Mouse (Mus musculus) c-Kit-positive CD71-negative TER-119-negative erythroid progenitor cells, embryonic 14.5 days (primary cell): ENCODE data around the gene Rusc2.

Experiments used
- DNase-seq: peaks from one replicate; pipeline ENCODE4 v3.0.0-alpha.2; 2013; ENCODE audit warnings: low read depth

Rusc2 gene

DNA sequence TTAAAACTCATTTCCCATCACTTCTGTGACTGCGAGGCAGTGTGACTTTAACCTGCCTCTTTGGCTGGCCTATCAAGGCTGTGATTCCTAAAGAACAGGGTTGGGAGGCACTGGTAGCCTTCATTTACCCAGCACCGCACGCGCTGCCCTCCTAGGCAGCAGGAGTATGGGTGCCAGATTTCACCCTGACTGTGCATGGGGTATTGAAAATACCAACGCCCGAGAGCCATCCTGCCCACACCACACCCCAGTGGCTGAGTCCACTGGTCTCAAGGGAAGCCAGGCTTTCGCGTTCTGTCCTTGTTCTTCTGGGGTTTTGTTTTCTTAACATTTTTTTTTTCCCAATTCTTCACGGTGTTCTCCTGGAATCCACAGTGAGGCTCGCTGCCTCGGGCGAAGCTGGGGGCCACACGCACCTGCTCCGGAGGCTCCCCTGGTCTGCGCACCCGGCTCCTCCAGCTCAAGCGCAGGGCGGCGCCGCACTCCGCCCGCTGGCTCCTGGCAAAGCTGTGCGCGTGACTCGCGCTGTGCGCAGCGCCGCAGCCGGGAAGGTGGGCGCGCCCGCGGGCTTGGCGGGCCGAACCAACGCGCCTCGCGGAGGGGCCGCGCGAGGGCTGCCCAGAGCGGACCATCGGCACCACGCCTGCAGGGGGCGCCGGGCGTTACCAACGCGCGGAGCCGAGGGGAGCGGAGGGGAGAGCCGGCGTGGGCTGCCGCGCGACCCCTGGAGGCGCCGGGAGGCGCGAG is at the start of gene Rusc2:
Rusc2 (plus strand) TSS at position 572 of the 747 bp plus-strand sequence.
- no peak for DNase-seq

GRCm38 (mm10) chr4:43334771-43335170 is 47.0 kb upstream of the Rusc2 start:
- DNase-seq, result no peak

- no peak for DNase-seq
Measured at GRCm38 (mm10) chr4:43336176-43336575, 45.6 kb upstream of the Rusc2 start.

DNA sequence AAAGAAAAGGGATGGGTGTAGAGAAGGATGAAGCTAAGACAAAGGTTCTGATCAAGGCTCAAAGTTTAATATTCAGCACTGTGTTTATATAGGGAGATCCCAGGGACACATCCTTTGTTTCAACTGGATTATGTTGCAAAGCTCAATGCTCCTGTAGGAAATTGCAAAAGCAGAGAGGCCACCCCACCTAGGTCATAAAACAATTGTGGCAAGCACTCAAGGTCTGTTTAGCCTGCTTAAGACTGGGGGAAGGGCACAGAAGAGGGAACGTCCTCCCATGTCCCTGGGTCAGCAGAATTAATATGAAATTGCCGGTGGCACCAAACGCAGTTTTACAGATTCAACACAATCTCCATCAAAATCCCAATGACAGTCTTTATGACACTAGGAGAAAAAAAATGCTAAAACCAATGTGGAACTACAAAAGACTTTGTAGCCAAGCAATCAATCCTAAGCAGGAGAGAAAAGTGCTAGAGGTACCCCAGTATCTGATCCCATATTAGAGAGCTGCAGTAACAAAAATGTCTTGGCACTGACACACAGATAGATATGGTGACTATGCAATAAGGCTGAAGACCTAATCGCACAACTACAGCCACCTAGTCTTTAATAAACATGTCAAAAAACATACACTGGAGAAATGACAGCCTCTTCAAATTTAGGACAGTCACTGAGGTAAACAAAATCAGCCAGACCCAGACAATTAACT is 41.5 kb upstream of the Rusc2 start:
- DNase-seq, result no peak

DNA sequence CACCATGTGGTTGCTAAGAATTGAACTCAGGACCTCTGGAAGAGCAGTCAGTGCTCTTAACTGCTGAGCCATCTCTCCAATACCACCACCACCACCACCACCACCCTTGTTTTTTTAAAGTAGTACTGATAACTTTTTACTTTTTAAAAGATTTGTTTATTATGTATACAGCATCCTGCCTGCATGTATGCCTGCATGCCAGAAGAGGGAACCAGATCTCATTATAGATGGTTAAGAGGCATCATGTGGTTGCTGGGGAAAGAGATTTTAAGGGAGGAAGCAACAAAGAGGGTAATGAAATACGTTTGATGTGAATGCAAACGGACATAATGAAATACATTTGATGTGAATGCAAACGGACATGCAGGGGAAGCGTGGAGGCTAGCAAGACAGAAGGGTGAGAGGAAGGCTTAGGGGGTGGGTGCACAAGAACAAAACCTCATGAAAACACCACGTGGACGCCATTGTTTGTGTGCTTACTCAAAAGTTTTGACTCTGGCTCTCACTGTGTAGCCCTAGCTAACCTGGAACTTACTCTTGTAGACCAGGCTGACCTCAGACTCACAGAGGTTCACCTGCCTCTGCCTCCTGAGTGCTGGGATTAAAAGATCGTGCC is 40.4 kb upstream of the Rusc2 start:
- DNase-seq, result no peak

- DNase-seq, result no peak
Measured at GRCm38 (mm10) chr4:43342443-43342842, 39.3 kb upstream of the Rusc2 start.

DNA sequence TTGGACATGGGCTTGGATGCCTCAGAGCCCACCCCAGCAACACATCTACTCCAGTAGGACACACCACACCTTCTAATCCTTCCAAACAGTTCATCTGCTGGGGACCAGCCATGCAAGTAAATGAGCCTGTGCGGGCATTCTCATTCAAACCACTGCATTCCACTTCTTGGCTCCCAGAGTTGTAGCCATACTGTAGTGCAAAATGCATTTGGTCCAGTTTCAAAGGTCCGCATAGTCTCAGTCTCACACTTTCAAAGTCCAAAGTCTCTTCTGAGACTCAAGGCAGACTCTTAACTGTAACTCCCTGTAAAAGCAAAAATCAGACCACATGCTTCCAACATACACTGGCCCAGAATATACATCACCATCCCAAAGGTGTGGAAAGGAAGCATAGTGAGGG is 36.8 kb upstream of the Rusc2 start:
- DNase-seq, result no peak

- DNase-seq, result no peak
Measured at GRCm38 (mm10) chr4:43349206-43349605, 32.6 kb upstream of the Rusc2 start.

- no peak for DNase-seq
Measured at GRCm38 (mm10) chr4:43350038-43350560, 31.7 kb upstream of the Rusc2 start.

DNA sequence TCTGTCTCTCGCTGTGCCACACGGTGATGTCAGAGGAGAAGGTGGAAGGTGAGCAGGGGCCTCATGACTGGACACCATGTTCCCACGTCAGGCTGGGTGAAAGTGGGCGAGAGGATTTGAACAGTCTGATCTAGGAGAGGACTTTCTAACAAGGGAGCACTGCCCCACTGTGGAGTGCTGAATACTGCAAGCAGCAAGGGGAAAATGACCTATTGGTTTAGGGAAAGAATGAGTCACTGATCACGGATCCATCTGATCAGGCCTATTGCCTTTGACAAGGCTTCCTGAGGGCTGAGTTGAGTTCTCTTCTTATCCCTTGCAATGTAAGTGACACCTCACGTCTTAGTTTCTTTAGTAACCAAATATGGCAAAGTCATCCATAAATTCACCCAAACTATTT is 28.1 kb upstream of the Rusc2 start:
- no peak for DNase-seq

- no peak for DNase-seq
Measured at GRCm38 (mm10) chr4:43364914-43365560, 16.7 kb upstream of the Rusc2 start.

DNA sequence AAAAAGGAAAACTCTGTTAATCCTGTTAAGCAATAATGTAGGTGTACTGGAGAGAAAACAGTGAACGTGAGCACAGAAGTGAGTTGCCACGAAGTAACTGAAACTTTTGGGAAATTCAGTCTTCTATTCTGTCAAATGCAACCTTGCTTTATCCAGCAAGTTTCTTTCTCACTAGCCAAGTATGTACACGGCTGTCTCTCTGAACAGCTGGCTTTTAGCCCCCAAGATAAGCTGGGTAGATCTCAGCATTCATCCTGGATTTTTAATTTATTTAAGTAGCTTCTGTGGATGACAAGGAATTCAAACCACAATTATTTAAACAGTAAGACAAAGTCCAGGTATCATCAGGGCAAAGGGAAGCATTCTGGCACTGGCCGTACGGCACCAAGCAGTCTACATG is 14.5 kb upstream of the Rusc2 start:
- no peak for DNase-seq

- no peak for DNase-seq
Measured at GRCm38 (mm10) chr4:43367787-43368186, 14.0 kb upstream of the Rusc2 start.

GRCm38 (mm10) chr4:43371406-43371805 is 10.4 kb upstream of the Rusc2 start:
- DNase-seq, result no peak

- no peak for DNase-seq
Measured at GRCm38 (mm10) chr4:43372155-43372554, 9.6 kb upstream of the Rusc2 start.

DNA sequence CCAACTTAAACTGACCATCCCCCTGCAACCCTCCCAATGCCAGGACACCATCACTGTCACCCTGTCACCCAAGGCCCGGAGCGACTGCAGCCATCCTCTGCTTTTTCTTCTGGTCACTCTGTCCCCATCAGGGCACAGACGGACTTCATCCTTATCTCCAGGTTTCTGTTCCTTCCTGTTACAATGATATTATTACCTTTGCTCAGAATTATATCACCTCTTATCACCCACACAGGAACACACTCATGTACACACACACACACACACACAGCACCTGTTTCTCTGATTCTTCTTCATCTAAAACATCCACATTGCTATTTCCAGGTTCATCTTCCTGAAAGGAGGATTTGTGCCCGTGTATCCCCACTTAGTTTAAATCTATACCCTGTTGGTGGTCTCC is 7.5 kb upstream of the Rusc2 start:
- no peak for DNase-seq

DNA sequence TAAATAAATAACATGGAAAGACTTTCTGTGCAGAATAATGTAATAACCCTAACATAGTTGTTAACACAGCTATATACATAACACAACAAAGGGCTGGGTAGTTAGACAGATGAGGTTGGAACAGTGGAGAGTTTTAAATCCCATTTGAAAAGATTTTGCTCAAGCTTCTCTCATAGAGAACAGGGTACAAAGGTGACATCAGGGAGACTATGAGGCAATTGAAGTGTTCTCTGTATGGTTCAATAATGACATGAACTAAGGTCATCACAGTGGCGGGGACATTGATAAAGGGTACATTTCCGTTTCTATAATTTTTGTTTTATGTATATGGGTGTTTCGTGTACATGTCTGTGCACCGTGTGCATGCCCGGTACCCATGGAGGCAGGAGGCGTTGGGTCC is 2.2 kb upstream of the Rusc2 start:
- no peak for DNase-seq

GRCm38 (mm10) chr4:43380951-43381350 is 828 bp upstream of the Rusc2 start:
- no peak for DNase-seq

DNA sequence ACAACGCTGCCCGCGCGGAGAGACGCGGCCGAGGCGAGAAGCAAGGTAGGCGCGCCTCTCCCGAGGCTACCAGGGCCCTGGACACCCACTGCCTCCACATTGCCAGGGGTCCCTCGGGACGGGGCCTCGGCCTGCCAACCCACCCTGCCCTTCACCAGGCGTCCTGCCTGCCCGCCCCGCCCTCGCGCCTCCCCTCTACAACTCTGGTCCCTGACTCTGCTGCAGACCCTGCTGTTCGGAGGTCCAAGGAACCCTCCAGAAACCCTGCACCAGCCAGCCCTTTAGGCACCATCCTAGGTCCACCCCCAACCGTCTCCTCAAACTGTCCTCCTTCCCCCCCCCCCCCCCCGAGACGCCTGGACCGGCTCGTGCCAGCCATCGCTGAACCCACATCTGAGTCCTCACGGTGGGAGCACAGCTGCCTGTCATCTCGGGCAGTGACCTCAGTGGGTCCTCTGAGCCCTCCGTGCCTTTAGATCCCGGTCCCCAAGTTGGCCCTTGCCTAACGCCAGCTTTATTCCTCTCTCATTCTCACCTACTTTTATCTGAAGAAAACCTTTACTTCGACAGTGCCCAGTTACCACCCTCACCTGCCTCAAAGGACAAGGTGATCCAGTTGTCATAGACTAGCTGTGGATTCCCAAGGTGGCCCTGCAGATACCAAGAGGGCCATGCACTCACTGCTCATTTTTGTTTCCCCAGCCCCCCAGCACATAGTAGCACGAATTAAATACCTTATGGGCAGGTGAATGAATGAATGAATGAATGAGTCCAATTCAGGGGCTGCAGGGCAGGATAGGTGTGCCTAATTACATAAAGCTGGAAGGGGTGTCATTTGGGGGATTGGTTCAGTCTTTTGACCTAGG is 609 bp downstream of the Rusc2 start:
- DNase-seq, result no peak

DNA sequence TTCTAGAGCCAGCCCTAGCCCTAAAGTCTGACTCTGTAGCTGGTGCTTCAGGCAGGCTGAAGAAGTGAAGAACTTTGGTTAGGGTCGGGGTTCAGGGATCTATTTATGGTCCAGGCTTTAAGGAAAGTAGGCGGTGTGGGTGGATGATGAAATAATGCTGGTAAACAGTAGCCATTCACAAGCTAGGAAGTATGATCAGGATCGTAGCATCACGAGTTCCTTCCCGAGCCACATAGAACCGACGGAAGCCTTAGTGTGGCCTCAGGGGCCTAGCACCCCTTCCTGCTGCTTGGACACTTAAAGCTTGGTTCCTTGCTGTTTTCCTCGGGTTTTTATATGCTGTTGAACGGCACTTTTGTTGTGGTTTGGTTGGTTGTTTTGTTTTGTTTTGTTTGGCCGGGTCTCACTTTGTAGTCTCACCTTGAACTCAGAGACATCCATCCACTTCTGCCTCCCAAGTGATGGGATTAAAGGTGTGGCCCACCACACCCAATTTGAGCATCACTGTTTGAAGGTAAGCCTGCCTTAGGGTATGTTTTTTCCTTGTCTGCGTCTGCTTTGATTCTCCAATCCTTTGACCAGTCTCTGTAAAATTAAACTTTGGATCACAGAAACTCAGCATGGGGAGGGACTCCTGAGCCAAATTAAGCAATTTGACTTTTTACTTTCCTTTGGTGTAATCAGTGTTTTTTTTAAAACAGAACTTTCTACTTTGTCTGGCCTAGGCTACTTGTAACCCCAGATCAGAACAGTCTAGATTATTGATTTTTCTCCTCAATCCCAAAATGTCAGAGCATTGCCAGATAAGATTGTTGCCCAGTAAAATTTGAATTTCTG is 1.7 kb downstream of the Rusc2 start:
- no peak for DNase-seq

DNA sequence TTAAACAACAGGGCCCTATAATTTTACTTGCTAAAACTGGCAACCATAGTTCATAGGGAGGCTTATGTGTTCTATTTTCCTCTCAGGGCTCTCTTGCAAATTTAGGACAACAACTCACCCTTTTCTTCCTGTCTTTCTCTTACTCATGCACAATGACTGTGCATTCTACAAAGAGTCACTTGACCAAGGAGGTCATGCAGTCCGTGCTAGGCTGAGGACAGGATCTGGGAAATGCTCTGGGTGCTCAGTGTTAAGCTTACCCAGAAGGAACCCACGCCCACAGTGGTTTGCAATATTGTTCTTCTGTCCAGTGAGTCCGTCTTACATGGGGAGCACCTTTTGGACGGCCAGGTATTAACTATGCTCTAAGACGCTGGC is 2.3 kb downstream of the Rusc2 start:
- DNase-seq, result no peak
